Comparison of ENCODE assay signal across 28 mouse cellular contexts in the genomic region with DNA sequence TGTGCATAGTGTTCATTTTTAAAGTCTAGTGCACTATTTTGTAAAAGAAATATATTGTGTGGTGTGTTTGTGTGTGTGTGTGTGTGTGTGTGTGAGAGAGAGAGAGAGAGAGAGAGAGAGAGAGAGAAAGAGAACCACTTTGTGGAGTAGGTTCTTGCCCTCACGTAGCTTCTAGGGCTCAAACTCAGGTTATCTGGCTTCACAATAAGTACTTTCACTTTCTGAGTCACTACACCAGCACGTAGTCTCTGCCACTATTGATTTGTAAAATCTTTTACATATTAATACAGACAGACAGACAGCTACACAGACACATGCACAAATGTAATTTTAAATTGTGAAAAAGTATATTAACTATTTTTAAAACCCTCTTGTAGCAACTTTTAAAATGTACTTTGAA.
DNase-seq lines count a peak whose midpoint lies in the region; ATAC-seq and TF ChIP-seq lines count a peak whose summit lies in the region.
"Had no signal": no experiment of that assay in that cellular context is flagged by ENCODE, and none has a peak within 500 bp of the region (broad histone marks: within the 10 kb centered on the region; RNA-seq: fewer than 3 reads in every experiment).

No protein-coding gene starts in this region.

- WGBS in liver, adult 2 months: 0% methylated on average over 2 of the region's 2 CpGs

- no peaks in the 10 kb centered on the region for H3K36me3 ChIP-seq in liver, adult 2 months (ENCODE audit: control insufficient read depth, insufficient read depth, low read length)
- H3K36me3 ChIP-seq: G1E; heart, embryonic 13.5 days; hindbrain, embryonic 10.5 days; intestine, embryonic 15.5 days; liver, embryonic 15.5 days; midbrain, embryonic 10.5 days; midbrain, embryonic 15.5 days; neural tube, embryonic 12.5 days; stomach, embryonic 15.5 days had no signal

- H3K79me2 ChIP-seq in liver, adult 2 months (ENCODE audit: control insufficient read depth, insufficient read depth, low read length): no peaks in the 10 kb centered on the region

- H3K9ac ChIP-seq in liver, adult 2 months (ENCODE audit: low read depth, low read length): no peak overlapping the region
- H3K9ac ChIP-seq: forebrain, embryonic 13.5 days; heart, embryonic 13.5 days; intestine, embryonic 15.5 days; liver, embryonic 15.5 days; midbrain, embryonic 15.5 days; neural tube, embryonic 12.5 days; stomach, embryonic 15.5 days had no signal

- no peak overlapping the region for H3K27ac ChIP-seq in liver, adult 2 months (replicated peaks; ENCODE audit: insufficient read depth, low read depth, low read length)
- H3K27ac ChIP-seq: forebrain, embryonic 13.5 days; heart, embryonic 13.5 days; hindbrain, embryonic 10.5 days; intestine, embryonic 15.5 days; kidney, postnatal 0 days; liver, embryonic 15.5 days; midbrain, embryonic 10.5 days; midbrain, embryonic 15.5 days; neural tube, embryonic 12.5 days; stomach, embryonic 15.5 days had no signal

- no peaks in the 10 kb centered on the region for H3K27me3 ChIP-seq in liver, adult 2 months (ENCODE audit: control insufficient read depth, insufficient read depth, low read length)
- H3K27me3 ChIP-seq: forebrain, embryonic 13.5 days; heart, embryonic 13.5 days; intestine, embryonic 15.5 days; liver, embryonic 15.5 days; midbrain, embryonic 15.5 days; neural tube, embryonic 12.5 days; stomach, embryonic 15.5 days had no signal

- TF ChIP-seq POLR2A in liver, adult 2 months (IDR thresholded peaks at IDR 0.05; ENCODE audit: extremely low read depth, insufficient read depth, low read length): no peak

- peak; percentile 63 for ATAC-seq in CD4-positive, CD25-positive, alpha-beta regulatory T cell, adult 4 months
- ATAC-seq: forebrain, embryonic 13.5 days; hindbrain, embryonic 16.5 days; intestine, embryonic 15.5 days; midbrain, embryonic 15.5 days had no signal

- DNase-seq in liver, adult 2 months (ENCODE audit: extremely low read depth, low read depth, low spot score): peak; percentile 5
- DNase-seq in liver: no peak
- DNase-seq in induced T-regulatory cell, adult 2 months (ENCODE audit: low read depth): peak; percentile 2
- DNase-seq in cerebellum, adult 18-20 months: no peak
- no peak for DNase-seq in right cerebral cortex, postnatal 10 days (ENCODE audit: low spot score in 2 of 2)
- DNase-seq in retina, postnatal 1 day: no peak
- DNase-seq: adrenal gland, postnatal 25 days; cerebellum, adult 11-12 months; cerebellum, postnatal 25 days; gastrocnemius, postnatal 10 days; heart, postnatal 10 days; kidney, adult 2 months; layer of hippocampus, postnatal 36 days; left cerebral cortex, postnatal 4 days; lung, postnatal 4 days had no signal

- TF ChIP-seq CTCF in liver, adult 2 months (IDR thresholded peaks at IDR 0.05; ENCODE audit: low read depth, low read length): no peak

- no peak overlapping the region for H3K4me3 ChIP-seq in liver, adult 2 months (ENCODE audit: insufficient read depth, low read depth, low read length)
- H3K4me3 ChIP-seq: forebrain, embryonic 13.5 days; heart, embryonic 13.5 days; hindbrain, embryonic 10.5 days; intestine, embryonic 15.5 days; liver, embryonic 15.5 days; midbrain, embryonic 10.5 days; midbrain, embryonic 15.5 days; neural tube, embryonic 12.5 days; stomach, embryonic 15.5 days had no signal

- H3K4me1 ChIP-seq in liver, adult 2 months (ENCODE audit: control insufficient read depth, insufficient read depth, low read length): no peaks in the 10 kb centered on the region
- H3K4me1 ChIP-seq: forebrain, embryonic 13.5 days; heart, embryonic 13.5 days; hindbrain, embryonic 10.5 days; intestine, embryonic 15.5 days; liver, embryonic 15.5 days; midbrain, embryonic 10.5 days; midbrain, embryonic 15.5 days; neural tube, embryonic 12.5 days; stomach, embryonic 15.5 days had no signal

Comparison
In these comparisons a context has a peak if more than half of its experiments do, and no peak if none do; other contexts are left out.
1. DNase-seq: peak in liver, adult 2 months (single experiment) and induced T-regulatory cell, adult 2 months (single experiment); none in liver (single experiment), cerebellum, adult 18-20 months (0 of 2), right cerebral cortex, postnatal 10 days (0 of 2) and retina, postnatal 1 day (single experiment).